Mouse (Mus musculus) thymus, postnatal 25 days (tissue): Measurements from ENCODE around the gene Zfp512b.

Experiments
- DNase-seq: peaks from one replicate; pipeline ENCODE4 v3.0.0; 2022

Gene Zfp512b

DNA sequence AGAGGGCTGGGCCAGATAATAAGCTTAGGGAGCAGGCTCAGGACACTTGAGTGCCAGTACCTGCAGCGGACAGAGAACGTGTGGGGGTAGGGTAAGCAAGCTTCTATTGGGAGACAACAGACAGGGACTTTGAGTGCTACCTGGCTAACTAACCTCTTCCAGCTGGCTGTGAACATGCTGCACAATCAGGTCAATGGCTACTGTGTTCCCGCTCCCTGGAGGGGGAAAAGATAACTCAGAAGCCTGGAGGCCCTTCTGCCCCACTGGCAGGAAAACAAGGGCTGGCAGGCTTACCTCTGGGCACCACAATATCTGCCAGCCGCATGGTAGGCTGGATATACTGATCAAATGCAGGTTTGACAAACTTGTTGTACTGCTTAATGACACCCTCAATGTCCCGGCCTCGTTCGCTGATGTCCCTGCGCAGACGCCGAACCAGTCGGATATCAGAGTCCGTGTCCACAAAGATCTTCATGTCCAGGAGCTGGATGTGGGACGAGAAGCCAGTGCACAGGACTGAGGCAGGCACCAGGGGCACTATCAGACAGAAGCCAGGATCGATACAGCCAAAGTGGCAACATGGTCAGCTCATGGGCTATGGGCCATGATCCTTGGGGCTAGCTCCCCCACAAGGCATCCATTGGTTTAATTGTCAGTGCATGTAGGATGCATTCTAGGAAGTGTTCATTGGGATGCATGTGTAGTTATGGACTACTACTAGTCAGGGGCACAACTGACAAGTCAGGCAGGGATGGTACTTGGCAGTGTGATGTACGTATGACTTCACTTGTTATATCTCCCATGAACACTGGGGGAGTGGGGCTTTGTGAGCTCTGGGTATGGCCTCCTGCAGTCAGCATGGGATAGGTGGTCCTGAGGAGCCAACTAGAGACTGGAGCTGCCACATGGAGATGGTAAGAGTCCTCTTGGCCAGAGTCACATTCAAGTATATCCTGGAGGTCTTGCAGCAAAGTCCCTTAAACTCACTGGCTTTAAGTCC, 19.4 kb downstream of the Zfp512b start:
- DNase-seq, result no peak

DNA sequence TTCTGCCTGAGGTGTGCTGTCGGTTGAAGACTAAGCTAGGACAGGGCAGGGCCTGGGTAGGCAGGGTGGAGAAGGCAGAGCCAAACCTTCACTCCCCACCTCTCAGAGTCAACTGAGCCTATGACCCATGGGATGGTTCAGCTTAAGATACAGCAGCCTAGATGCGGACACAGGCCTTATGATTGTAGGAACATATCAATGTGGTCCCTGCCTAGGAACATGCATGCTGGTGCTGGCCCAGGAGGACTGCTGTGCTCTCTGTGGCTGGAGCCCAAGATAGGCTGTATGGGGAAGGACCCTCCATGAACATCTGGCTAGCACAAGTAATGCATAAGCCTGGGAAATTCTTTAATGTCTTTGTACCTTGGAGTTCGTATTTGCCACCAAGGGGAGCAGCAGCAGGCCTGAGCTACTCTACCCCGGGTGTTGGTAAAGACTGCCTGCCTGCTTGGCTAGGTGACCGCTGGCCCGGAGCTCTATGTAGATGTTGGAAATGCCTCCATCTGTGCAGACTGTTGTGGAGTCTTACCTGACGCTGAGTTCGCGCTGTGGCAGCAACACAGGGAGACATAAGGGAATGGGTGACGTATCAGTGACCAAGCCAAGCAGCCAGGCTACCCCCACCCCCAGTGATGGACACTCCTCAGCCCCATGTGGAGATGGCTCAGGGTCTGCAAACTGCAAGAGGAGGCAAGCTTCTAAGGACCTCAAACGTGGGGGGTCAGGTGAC, 20.5 kb downstream of the Zfp512b start:
- DNase-seq, result no peak

DNA sequence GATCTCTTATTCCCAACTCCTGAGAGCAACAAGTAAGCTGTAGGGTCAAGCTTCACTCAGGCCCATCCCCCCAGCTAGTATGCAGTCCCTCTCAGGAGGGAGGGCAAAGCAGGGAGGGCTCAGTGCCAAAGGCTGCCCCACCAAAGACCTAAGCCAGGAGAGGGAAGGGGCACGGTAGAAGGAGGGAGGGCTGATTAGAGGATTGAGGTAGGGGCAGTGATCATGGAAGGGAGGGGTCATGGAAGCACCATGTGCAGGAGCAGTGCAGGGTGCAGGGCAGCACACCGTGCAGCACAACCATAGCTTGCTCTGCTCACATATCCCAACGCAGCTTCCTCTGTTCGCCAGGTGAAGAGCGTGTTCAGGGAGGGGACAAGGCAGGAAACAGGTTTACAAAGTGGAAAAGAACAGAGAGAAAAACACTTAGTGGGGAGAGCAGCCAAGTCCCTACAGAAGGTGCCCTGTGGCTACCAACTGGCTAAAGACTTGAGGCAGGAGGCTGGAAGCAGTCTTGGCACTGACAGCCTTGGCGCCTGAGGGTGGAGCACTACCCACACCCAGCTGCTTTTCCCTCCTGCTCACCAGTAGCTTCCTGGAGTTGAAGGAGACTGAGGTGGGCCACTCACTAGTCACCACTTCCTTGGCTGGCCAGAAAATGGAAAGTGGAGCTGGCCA, 21.5 kb downstream of the Zfp512b start:
- DNase-seq, result no peak

DNA sequence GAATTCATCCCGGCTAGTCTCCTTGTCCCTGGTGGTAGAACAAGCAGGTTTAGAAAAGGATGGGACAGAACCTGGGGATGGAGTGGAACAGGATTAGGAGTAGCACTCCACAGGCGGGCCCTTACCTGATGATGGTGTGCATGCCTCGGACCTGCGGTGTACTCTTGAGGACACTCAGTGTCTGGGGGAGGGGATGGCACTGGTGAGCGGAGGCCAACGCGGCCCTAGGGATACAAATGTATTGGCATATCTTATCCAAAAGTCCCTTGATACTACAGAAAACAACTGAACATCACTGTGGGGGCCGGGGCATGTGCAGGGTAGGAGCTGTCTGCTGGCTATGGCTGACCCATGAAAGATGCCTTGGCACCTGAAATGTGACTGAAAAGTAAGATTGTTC, 22.2 kb downstream of the Zfp512b start:
- no peak for DNase-seq

DNA sequence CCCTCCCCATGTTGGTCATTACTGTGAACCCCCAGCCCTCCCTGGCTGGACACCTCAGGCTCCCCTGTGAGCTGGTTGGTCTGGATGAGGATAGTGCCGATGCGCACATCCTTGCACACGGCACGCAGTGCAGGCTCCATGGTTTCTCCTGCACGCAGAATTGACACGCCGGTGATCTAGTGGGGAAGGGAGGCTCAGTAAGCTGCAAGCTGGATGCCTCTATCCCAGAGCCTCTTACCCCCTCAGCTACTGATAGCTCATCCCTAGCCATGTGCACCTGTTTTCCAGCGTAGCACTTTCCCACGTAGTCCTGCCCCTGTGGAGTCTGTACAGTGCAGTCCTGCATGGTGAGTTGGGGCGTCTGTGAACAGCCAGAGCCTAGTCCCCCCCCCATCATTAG, 22.7 kb downstream of the Zfp512b start:
- DNase-seq, result no peak

DNA sequence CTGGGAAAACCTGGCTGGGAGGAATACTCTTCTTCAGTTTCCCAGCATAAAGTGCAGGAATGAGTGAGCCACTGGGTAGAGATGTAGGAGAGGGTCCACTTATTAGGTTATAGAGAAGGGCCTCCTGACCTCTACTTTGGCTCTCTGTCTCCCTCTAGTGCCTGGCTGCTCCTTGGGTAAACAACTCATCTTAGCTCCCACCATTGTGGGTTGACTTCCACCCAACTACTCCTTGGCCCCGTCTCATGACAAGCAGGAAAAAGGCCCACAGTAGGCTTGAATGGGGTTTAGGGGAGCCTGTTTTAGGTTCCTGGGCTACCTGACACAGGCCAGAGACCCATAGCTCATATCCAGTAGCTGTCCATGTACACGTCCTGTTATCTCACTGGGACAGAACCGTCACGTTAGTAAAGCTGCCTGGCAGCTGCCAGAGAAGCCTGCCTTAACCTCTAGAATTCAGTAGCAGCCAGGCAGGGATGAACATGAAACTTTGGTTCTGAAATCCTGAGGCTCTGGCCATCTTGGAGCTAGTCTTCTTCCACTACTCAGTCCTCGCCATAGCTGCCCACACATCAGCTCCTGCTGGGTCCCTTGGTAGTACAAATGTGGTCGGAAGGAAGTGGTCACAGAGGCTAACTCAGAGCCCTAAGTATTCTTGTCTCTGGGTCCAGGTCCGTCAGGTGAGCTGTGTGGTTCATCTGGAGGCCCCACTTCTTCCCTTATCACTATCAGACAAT, 24.2 kb downstream of the Zfp512b start:
- DNase-seq, result peak; percentile 53

DNA sequence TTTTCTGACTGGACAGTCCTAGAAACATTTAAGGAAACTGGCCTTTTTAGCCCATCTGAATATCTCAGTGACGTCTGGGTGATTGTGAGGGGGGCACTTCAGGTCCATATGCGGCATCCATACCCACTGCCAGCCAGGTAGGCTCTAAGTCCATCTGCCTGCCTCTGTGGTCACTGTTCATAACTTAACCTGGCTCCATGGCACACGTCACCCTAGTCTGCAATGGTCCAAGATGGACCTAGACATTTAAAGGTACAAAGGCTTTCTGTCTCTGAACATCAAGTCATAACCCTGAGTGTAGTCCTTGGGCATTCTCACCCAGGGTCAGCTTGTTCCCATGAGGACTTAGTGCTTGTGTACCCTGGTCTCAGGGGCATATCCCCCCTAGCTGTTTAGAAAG, 25.3 kb downstream of the Zfp512b start:
- no peak for DNase-seq

DNA sequence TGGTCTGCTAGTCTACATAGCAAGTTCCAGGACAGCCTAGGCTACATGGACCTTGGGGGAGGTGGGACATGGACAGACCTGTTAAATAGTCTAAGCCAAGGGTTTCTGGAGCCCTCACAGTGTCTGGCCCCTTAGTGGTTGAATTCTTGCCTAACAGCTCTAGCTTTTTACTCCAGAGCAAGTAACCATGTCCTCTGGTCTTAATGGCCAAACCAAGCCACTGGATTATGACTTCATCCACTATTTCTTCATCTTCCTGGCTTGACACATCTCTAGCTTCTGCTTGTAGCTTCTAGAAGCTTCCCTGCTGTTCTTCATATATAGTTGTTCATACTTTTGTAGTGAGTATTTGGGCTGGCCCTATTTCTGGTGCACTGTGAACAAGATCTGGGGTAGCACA, 38.8 kb downstream of the Zfp512b start:
- DNase-seq, result no peak

DNA sequence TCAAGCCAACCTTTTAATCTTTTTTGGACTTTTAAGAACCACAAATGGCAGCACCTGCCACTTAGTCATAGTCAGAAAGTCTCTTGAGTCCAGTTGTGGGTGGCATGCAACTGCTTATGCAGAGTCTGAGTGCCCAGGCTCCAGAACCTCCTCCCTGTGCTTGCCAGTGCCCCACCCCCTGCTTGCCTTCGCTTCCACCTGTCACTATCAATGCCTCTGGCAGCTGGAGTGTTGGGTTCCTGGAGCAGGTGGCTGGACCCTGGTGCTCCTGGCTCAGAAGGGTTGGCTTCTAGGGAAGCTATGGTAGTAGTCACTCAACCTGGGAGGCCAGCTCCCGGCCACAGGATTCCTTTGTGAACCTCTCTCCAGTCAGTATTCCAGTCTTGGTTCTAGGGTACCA, 42.4 kb downstream of the Zfp512b start:
- no peak for DNase-seq

DNA sequence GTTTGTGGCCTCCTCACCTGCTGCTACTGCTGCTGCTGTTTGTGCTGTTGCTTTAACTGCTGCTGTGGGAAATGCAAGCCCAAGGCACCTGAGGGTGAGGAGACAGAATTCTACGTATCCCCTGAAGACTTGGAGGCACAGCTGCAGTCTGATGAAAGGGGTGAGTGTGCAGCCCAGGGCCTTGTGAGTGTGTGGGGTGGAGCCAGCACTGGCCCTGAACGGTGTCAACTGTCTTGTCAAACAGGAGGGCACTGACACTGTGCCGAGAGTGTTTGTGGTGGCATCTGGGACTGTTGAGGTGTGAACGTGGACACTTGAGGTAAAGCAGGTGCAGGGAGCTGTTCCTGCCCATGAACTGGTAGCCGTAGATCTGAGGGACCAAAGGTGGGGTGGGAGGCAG, 43.9 kb downstream of the Zfp512b start:
- DNase-seq, result no peak

DNA sequence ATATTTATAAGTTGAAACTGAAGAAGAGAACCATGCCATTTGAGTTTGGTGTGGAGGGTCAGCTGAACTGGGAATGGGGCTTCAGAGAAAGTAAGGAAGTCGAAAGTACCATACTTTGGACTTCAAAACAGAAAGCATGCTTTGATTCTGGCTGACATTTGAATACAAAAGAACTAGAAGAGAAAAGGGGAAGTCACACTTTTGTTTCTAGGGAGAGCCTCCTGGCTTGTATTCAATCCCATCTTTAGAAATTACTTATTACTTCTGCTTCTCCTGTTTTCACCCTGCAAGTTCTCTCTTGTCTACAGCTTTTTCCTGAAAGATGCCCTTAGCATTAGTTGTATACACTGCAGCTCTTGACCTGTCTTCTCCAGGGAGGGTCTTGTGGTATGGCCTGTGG, 44.4 kb downstream of the Zfp512b start:
- DNase-seq, result no peak

DNA sequence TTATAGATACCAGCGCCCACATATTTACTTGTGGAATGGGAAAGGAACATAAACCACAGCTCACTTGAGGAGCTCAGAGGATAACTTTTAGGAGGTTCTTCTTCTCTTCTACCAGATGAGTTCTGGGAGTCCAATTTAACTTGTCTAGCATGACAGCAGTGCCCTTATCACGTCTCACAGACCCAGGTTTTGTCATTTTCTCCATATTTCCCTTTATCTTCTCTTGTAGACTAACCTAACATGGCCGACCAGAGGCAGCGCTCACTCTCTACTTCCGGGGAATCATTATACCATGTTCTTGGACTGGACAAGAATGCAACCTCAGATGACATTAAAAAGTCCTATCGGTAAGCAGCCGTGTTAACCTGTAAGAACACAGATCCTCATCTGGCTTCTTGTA, 46.5 kb downstream of the Zfp512b start:
- DNase-seq, result no peak

DNA sequence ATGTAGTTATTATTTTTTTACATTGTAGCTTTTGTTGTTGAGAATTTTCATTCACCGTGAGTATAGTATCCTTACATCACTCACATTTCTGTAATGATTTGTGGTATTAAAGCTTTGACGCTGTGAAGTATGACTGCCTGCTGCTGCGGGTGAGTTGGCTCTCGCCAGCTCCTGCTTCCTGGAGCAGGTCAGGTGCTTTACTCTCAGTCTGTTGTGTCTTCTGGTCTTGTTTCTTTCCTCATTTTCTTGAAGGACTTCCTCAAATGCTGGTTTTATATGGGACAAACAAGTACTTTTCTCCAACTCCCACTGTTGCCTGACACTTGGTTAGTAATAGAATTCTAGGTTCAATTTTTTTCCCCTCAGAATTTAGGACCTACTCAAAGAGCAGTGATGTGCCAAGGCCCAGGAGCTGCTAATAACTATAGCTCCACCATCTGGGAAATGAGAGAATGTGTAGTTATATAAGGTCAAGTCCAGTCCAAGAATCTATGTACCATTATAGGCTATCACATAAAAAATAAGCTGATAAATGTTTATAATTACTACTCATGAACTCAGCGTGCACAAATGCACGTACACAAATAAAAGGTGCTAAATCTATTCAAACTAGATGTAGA, 50.7 kb downstream of the Zfp512b start:
- no peak for DNase-seq

DNA sequence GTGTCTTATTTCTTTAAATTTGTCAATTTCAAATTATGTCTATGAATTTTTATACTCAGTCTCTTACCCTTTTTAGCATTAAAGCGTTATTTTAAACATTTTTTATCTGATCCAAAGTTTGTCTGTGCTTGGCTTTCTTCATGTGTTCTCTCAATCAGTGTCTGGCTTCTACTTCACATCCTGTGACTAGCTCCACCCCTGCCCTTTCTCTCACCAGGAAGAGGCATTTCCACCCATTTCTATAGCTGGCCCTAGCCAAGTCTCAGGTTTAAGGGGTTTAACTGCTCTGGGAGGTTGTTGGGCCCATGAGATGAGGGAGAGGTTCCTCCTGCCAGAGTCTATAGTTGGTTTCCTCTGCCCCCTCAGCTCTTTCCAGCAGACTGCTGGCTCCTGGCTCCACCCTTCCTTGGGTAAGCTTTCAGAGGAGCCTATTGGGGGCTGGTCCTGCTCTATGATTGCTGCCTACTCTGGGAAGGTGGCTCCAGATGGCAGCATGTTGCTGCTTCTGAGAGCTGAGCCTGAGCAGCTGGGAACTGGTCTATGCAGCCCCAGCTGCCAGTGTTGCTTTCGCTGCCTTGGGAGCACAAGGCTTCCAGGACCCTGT, 55.1 kb downstream of the Zfp512b start:
- peak; percentile 6 for DNase-seq

DNA sequence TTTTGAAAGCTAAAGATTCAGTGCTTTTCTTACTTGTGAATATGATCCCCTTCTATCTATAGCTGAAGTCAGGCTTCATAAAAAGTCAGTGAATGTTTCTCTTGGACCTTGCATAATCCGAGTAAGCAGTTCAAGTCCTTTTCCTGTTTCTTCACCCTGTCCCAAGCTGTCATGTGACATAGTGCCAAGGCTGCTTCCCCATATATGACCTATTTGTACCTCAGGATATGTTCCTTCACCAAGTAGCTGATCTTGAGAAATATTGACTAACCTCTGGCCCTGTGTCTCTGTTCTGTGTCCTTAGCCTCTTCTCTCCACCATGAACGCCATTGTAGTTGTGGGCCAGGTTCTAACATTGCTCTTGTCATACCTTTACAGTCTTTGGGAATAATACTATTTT, 56.2 kb downstream of the Zfp512b start:
- no peak for DNase-seq

DNA sequence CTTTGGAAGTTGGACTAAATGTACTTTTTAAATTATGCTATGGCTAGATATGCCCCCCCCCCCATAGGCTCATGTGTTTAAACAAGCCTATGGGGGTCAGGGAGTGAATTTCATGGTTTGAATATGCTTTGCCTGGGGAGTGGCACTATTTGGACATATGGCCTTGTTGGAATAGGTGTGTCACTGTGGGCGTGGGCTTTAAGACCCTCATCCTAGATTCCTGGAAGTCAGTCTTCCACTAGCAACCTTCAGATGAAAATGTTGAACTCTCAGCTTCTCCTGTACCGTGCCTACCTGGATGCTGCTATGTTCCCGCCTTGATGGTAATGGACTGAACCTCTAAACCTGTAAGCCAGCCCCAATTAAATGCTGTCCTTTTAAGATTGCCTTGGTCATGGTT, 60.0 kb downstream of the Zfp512b start:
- no peak for DNase-seq
